Comparison of ENCODE assay signal across 24 mouse cellular contexts in genomic region chr6:83840086-83840485, GRCm38 (mm10).
"Had no signal": no experiment of that assay in that cellular context is flagged by ENCODE, and none has a peak within 500 bp of the region (broad histone marks: within the 10 kb centered on the region; RNA-seq: fewer than 3 reads in every experiment).

No protein-coding gene starts in this region.

- ATAC-seq: hindbrain, embryonic 16.5 days; inflammation-experienced regulatory T-cells, adult 6 months; intestine, embryonic 15.5 days; intestine, postnatal 0 days had no signal

- H3K9me3 ChIP-seq: heart, embryonic 10.5 days; heart, embryonic 12.5 days; hindbrain, embryonic 10.5 days; hindbrain, embryonic 12.5 days; intestine, embryonic 15.5 days; limb, embryonic 10.5 days; limb, embryonic 12.5 days had no signal

- H3K36me3 ChIP-seq: heart, embryonic 10.5 days; heart, embryonic 12.5 days; hindbrain, embryonic 10.5 days; hindbrain, embryonic 12.5 days; intestine, embryonic 15.5 days; limb, embryonic 10.5 days; limb, embryonic 12.5 days had no signal

- H3K4me1 ChIP-seq: heart, embryonic 12.5 days; hindbrain, embryonic 10.5 days; hindbrain, embryonic 12.5 days; intestine, embryonic 15.5 days; limb, embryonic 12.5 days had no signal

- H3K4me2 ChIP-seq: heart, embryonic 12.5 days; hindbrain, embryonic 12.5 days; hindbrain, embryonic 14.5 days; intestine, embryonic 15.5 days; limb, embryonic 12.5 days had no signal

- H3K27me3 ChIP-seq: heart, embryonic 12.5 days; hindbrain, embryonic 12.5 days; intestine, embryonic 15.5 days; limb, embryonic 12.5 days had no signal

- H3K9ac ChIP-seq: heart, embryonic 12.5 days; hindbrain, embryonic 12.5 days; hindbrain, embryonic 14.5 days; intestine, embryonic 15.5 days; limb, embryonic 12.5 days had no signal

- H3K27ac ChIP-seq: gastrocnemius, adult 2 months; heart, embryonic 10.5 days; hindbrain, embryonic 10.5 days; hindbrain, embryonic 12.5 days; hindbrain, embryonic 14.5 days; intestine, embryonic 15.5 days; layer of hippocampus, adult 2 months; left cerebral cortex, adult 2 months; limb, embryonic 10.5 days; limb, embryonic 12.5 days had no signal

- H3K4me3 ChIP-seq: gastrocnemius, adult 2 months; heart, embryonic 10.5 days; heart, embryonic 12.5 days; hindbrain, embryonic 10.5 days; hindbrain, embryonic 12.5 days; intestine, embryonic 15.5 days; layer of hippocampus, adult 2 months; left cerebral cortex, adult 2 months; limb, embryonic 10.5 days; limb, embryonic 12.5 days had no signal

- DNase-seq: gastrocnemius, adult 2 months; gastrocnemius, postnatal 10 days; gastrocnemius, postnatal 25 days; heart, adult 18-20 months; heart, postnatal 10 days; heart, postnatal 4 days; kidney, adult 18-20 months; kidney, adult 8-10 months; kidney, postnatal 10 days; kidney, postnatal 25 days; kidney, postnatal 4 days had no signal
